Mouse (Mus musculus): Measurements from ENCODE around the gene Zfand5.
"Not testable (repeated sequence)": the region's sequence is repeated elsewhere in the genome, so short reads cannot be mapped to it uniquely, and the experiment has no call there.

The Zfand5 gene

GRCm38 (mm10) chr19:21310364-21310763 is 38.3 kb downstream of the Zfand5 start:
- CTCF ChIA-PET: interaction anchor here in 1 of 4 experiments (0.6 kb wide), 1 partner anchor 274 kb away, joined by 3 read pairs; no protein-coding TSS in a partner anchor
- POLR2A ChIA-PET: not testable (repeated sequence)

DNA sequence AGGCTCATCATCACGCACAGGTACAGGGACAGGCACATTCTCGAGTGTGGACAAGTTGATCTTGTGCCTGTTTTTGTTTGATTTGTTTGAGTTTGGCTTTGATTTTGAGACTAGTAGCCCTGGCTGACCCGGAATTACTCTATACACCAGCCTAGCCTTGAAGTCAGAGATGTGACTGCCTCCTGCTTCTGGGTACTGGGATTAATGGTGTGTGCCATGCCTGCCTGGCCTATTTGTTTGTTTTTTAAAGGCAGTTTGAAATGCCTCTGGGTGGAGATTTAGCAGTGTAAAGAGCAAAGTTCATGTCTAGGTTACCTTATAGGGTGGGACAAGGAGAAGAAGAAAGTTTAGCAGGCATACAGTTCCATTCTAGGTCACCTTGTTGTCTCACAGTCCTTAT is 43.6 kb downstream of the Zfand5 start:
- ChIA-PET POLR2A (no interaction called here), CTCF (interaction anchor here in 1 of 4 experiments (0.7 kb wide), 1 partner anchor 893 kb away, joined by 3 read pairs; no protein-coding TSS in a partner anchor)

DNA sequence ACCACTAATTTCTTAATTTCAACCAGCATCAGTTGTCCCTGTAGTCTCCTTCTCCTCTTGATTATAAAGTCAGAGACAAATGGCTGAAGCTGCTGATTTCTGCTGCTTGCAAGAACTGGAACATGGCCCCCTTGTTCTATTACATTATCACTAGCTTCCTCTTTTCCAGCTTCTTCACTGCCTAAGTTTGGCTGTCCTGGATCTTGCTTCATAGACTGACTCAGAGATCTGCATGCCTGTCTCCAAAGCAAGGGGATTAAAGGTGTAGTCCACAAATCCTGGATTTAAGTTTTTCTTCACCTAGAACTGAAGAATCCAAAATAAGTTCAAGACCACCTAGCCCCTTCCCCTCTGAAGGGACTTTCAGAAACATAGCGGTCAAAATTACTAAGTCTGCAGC is 47.5 kb downstream of the Zfand5 start:
- ChIA-PET CTCF (interaction anchor here in 1 of 4 experiments (0.6 kb wide), 1 partner anchor 11 kb away, joined by 4 read pairs; no protein-coding TSS in a partner anchor), POLR2A (no interaction called here)

DNA sequence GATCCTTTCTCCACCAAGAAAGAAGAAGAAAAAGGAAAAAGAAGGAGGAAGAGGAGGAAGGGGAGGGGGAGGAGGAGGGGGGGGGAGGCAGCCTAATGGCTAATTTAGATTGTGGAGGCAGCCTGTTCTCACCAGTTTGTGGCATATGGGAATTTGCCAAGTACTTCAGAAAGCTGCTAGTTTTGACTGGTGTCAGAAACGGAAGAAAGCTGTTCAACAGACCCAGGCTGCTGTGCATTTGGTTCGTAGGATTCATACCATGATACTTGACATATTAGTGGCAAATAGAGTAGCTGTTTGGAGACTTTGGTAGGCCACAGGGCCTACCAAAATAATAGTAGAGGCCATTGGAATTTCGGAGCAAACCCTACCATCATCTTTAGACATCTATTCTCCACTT is 53.3 kb downstream of the Zfand5 start:
- CTCF ChIA-PET: no interaction called here
- POLR2A ChIA-PET: no interaction called here

- POLR2A ChIA-PET: no interaction called here
- CTCF ChIA-PET: no interaction called here
Observed at GRCm38 (mm10) chr19:21328951-21329350, 56.9 kb downstream of the Zfand5 start.

- ChIA-PET CTCF (no interaction called here), POLR2A (no interaction called here)
Observed at GRCm38 (mm10) chr19:21329770-21330169, 57.7 kb downstream of the Zfand5 start.

DNA sequence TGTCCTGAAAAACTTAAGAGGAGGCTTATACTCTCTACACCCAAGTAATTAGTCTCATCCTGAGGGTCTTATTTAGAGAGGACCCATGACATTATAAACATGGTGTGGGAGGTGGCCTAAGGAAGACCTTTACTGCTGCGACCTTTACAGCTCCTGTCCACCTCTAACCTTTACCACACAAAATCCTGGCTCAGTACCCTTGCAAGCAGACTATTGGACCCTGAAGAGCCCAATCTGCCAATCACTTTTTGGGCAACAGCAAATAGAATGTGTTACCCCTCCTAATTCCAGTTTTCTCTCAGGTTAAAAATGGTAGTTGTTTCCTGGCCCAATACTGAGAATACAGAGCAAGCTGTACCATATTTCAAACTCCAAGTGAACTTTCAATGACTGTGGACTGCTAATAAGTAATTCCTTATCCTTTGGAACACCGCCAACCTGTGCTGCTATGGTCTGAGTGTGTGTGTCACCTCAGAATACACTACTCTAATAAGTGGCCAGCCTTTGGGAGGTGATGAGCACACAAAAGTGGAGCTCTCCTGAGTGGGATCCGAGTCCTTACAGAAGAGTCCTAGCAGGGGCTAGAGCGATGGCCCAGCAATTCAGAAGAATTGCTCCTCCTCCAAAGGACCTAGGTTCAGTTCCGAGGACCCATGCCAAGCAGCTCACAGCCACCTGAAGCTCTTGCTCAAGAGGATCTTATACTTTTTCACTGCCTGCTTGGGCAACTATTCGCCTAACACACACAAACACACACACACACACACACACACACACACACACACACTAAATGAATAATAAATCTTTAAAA is 58.4 kb downstream of the Zfand5 start:
- ChIA-PET POLR2A (interaction anchor here in 1 of 4 experiments (1.1 kb wide), 1 partner anchor 59 kb away, joined by 3 read pairs; the partner anchor contains the start of gene Zfand5), CTCF (interaction anchor here in 1 of 4 experiments (0.6 kb wide), 1 partner anchor 11 kb away, joined by 4 read pairs; no protein-coding TSS in a partner anchor)

GRCm38 (mm10) chr19:21331621-21332155 is 59.6 kb downstream of the Zfand5 start:
- CTCF ChIA-PET: no interaction called here
- POLR2A ChIA-PET: no interaction called here

All from embryonic stem cell, embryonic (primary cell).